In the genomic region with DNA sequence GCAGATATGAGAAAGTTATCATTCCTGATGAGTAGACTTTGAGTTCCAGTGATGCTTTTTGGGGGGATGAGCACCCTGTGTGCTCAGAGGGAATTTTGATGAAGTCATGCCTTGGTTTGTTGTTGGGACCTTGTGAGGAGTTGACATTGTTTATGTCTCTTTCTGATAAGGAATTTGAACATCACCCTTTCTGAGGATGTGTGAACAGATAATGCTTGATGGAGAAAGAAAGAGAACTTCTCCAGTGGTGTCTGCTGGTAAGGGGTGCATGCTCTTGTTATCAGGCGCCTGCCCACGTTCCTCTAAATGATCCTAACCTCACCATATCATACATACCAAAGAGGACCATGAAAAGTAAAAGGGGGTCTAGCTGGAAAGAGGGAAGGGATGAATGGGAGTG, we compare ENCODE assay signal across 17 mouse cellular contexts.
"Had no signal": no experiment of that assay in that cellular context is flagged by ENCODE, and none has a peak within 500 bp of the region (broad histone marks: within the 10 kb centered on the region; RNA-seq: fewer than 3 reads in every experiment).

No protein-coding gene starts in this region.

- DNase-seq: retina, postnatal 1 day; right cerebral cortex, adult 18-20 months; right cerebral cortex, postnatal 14 days; right cerebral cortex, postnatal 25 days; right cerebral cortex, postnatal 4 days; spleen, adult 18-20 months; thymus, adult 18-20 months; thymus, adult 2 months; thymus, postnatal 14 days; thymus, postnatal 25 days; thymus, postnatal 36 days; thymus, postnatal 4 days had no signal

- H3K4me3 ChIP-seq: neural tube, embryonic 12.5 days; neural tube, embryonic 13.5 days; neural tube, embryonic 15.5 days; stomach, embryonic 15.5 days had no signal

- H3K9ac ChIP-seq: neural tube, embryonic 12.5 days; neural tube, embryonic 13.5 days; neural tube, embryonic 15.5 days; stomach, embryonic 15.5 days had no signal

- H3K27me3 ChIP-seq: neural tube, embryonic 12.5 days; neural tube, embryonic 13.5 days; neural tube, embryonic 15.5 days; stomach, embryonic 15.5 days had no signal

- H3K27ac ChIP-seq: neural tube, embryonic 12.5 days; neural tube, embryonic 13.5 days; neural tube, embryonic 15.5 days; stomach, embryonic 15.5 days; stomach, postnatal 0 days had no signal

- H3K36me3 ChIP-seq: neural tube, embryonic 12.5 days; neural tube, embryonic 13.5 days; neural tube, embryonic 15.5 days; stomach, embryonic 15.5 days had no signal

- H3K9me3 ChIP-seq: neural tube, embryonic 12.5 days; neural tube, embryonic 13.5 days; neural tube, embryonic 15.5 days; stomach, embryonic 15.5 days had no signal
